Mouse (Mus musculus) lung, postnatal 0 days (tissue): ENCODE measurements at regions not wholly inside any gene's neighbourhood (a gene's known extent, or its start where the extent isn't known, plus 50 kb on each side); places are given as distances from the start of the nearest gene placed in this dataset.

ENCODE experiments used
- ATAC-seq: fragments of 200-750 bp; cut with Nextera tagmentation; 2 replicates; pipeline ENCODE4 v1.8.0; 2017; ENCODE audit warnings: moderate library complexity
- DNase-seq: peaks from one replicate; pipeline ENCODE4 v3.0.0-alpha.2; 2016; ENCODE audit warnings: low spot score
- H3K27ac ChIP-seq: fragments of 300-500 bp; sonication (generic); 2 replicates; pipeline ENCODE4 v1.5.1; 2014; ENCODE audit warnings: antibody characterized with exemption, mild to moderate bottlenecking, low read length, mixed read lengths
- H3K27me3 ChIP-seq: fragments of 300-500 bp; sonication (generic); replicated peaks from 2 replicates; pipeline ENCODE4 v1.6.1; 2014; ENCODE audit warnings: low read length, mixed read lengths; ENCODE audit not compliant: insufficient read depth
- H3K36me3 ChIP-seq: fragments of 300-500 bp; sonication (generic); 2 replicates; pipeline ENCODE4 v1.6.1; 2014; ENCODE audit warnings: low read length, mixed read lengths; ENCODE audit not compliant: insufficient read depth
- H3K4me1 ChIP-seq: fragments of 300-500 bp; sonication (generic); 2 replicates; pipeline ENCODE4 v1.6.1; 2014; ENCODE audit warnings: antibody characterized with exemption, low read depth, low read length, mixed read lengths; ENCODE audit not compliant: insufficient read depth
- H3K4me2 ChIP-seq: fragments of 300-500 bp; sonication (generic); replicated peaks from 2 replicates; pipeline ENCODE4 v1.6.1; 2014; ENCODE audit warnings: low read depth, mild to moderate bottlenecking, low read length, moderate library complexity, mixed read lengths
- H3K4me3 ChIP-seq: fragments of 300-500 bp; sonication (generic); 2 replicates; pipeline ENCODE4 v1.5.1; 2014; ENCODE audit warnings: low read depth, low read length
- H3K9ac ChIP-seq: fragments of 300-500 bp; sonication (generic); replicated peaks from 2 replicates; pipeline ENCODE4 v1.6.1; 2014; ENCODE audit warnings: low read depth, mild to moderate bottlenecking
- H3K9me3 ChIP-seq: fragments of 300-500 bp; sonication (generic); 2 replicates; pipeline ENCODE4 v1.6.1; 2016; ENCODE audit warnings: low read length, mixed read lengths
- CTCF ChIP-seq: IDR thresholded peaks from 2 replicates; pipeline ENCODE4 v1.5.1; 2016; ENCODE audit warnings: antibody characterized with exemption, mild to moderate bottlenecking
- EP300 ChIP-seq: IDR thresholded peaks from 2 replicates; pipeline ENCODE4 v1.6.1; 2016; ENCODE audit warnings: antibody characterized with exemption, mild to moderate bottlenecking, control low read depth
- WGBS: fragments of 180-500 bp; shearing (Covaris S2); extraction: QIAGEN DNeasy Blood & Tissue Kit; methylation state at CpG from one replicate; pipeline ENCODE4 v1.1.7; 2014; 5-methylcytosine and 5-hydroxymethylcytosine counted together

- Histone ChIP-seq H3K4me1 (no peaks in the 10 kb centered on the region), H3K27me3 (no peaks in the 10 kb centered on the region), H3K4me2 (no peak overlapping the region), H3K9ac (no peak overlapping the region), H3K36me3 (no peaks in the 10 kb centered on the region), H3K4me3 (no peak overlapping the region), H3K9me3 (no peaks in the 10 kb centered on the region), H3K27ac (no peak overlapping the region)
- WGBS = 44% methylated on average over 10 of the region's 10 CpGs
- no peak for ATAC-seq
- no peak for DNase-seq
- TF ChIP-seq EP300 (no peak), CTCF (no peak)
These were observed 141.4 kb downstream of the Cartpt start for GRCm38 (mm10) chr13:99759256-99760044.

GRCm38 (mm10) chr13:99754701-99755100 is 146.2 kb downstream of the Cartpt start:
- Histone ChIP-seq H3K9ac (no peak overlapping the region), H3K27me3 (no peaks in the 10 kb centered on the region), H3K27ac (no peak overlapping the region), H3K4me1 (no peaks in the 10 kb centered on the region), H3K4me3 (no peak overlapping the region), H3K4me2 (no peak overlapping the region), H3K9me3 (no peaks in the 10 kb centered on the region), H3K36me3 (no peaks in the 10 kb centered on the region)
- no peak for ATAC-seq
- WGBS = 62% methylated on average over 5 of the region's 5 CpGs
- no peak for TF ChIP-seq EP300
- DNase-seq = no peak

GRCm38 (mm10) chr13:99754251-99754652 is 146.6 kb downstream of the Cartpt start:
- Histone ChIP-seq H3K9me3 (no peaks in the 10 kb centered on the region), H3K27me3 (no peaks in the 10 kb centered on the region), H3K4me2 (no peak overlapping the region), H3K36me3 (no peaks in the 10 kb centered on the region), H3K9ac (no peak overlapping the region), H3K27ac (no peak overlapping the region), H3K4me3 (no peak overlapping the region), H3K4me1 (no peaks in the 10 kb centered on the region)
- 16% methylated on average over 5 of the region's 5 CpGs for WGBS
- ATAC-seq = no peak
- TF ChIP-seq CTCF (no peak), EP300 (no peak)
- no peak for DNase-seq

GRCm38 (mm10) chr13:99753526-99753925 is 147.4 kb downstream of the Cartpt start:
- no peak for DNase-seq
- ATAC-seq = no peak
- Histone ChIP-seq H3K27ac (no peak overlapping the region), H3K9me3 (no peaks in the 10 kb centered on the region), H3K9ac (no peak overlapping the region), H3K27me3 (no peaks in the 10 kb centered on the region), H3K36me3 (no peaks in the 10 kb centered on the region), H3K4me1 (no peaks in the 10 kb centered on the region), H3K4me3 (no peak overlapping the region), H3K4me2 (no peak overlapping the region)
- 73% methylated on average over 3 of the region's 3 CpGs for WGBS
- TF ChIP-seq EP300 (no peak), CTCF (no peak)

- ATAC-seq (no peak), DNase-seq (no peak)
- no peaks in the 10 kb centered on the region for H3K9me3 ChIP-seq
- no peak overlapping the region for H3K4me2 ChIP-seq
- H3K36me3 ChIP-seq = no peaks in the 10 kb centered on the region
- TF ChIP-seq CTCF (no peak), EP300 (no peak)
- no peak overlapping the region for H3K9ac ChIP-seq
- no peaks in the 10 kb centered on the region for H3K4me1 ChIP-seq
- no peaks in the 10 kb centered on the region for H3K27me3 ChIP-seq
- H3K4me3 ChIP-seq = no peak overlapping the region
- no peak overlapping the region for H3K27ac ChIP-seq
- WGBS = 82% methylated on average over 8 of the region's 8 CpGs
These were observed 150.2 kb downstream of the Cartpt start for GRCm38 (mm10) chr13:99750729-99751128.

GRCm38 (mm10) chr13:99749342-99749741 is 151.5 kb downstream of the Cartpt start:
- ATAC-seq (no peak), DNase-seq (no peak)
- WGBS = 76% methylated on average over 6 of the region's 6 CpGs
- H3K9ac ChIP-seq = no peak overlapping the region
- H3K9me3 ChIP-seq = no peaks in the 10 kb centered on the region
- no peak overlapping the region for H3K4me2 ChIP-seq
- no peak for TF ChIP-seq EP300
- TF ChIP-seq CTCF = no peak
- H3K27ac ChIP-seq = no peak overlapping the region
- H3K27me3 ChIP-seq = no peaks in the 10 kb centered on the region
- H3K4me1 ChIP-seq = no peaks in the 10 kb centered on the region
- no peaks in the 10 kb centered on the region for H3K36me3 ChIP-seq
- no peak overlapping the region for H3K4me3 ChIP-seq

- H3K4me2 ChIP-seq = no peak overlapping the region
- TF ChIP-seq EP300 (0 out of 2 replicates have a peak, but pooled peaks have one; percentile 19), CTCF (no peak)
- no peak for DNase-seq
- no peak overlapping the region for H3K27ac ChIP-seq
- WGBS = 55% methylated on average over 9 of the region's 9 CpGs
- no peaks in the 10 kb centered on the region for H3K27me3 ChIP-seq
- no peaks in the 10 kb centered on the region for H3K4me1 ChIP-seq
- H3K36me3 ChIP-seq = no peaks in the 10 kb centered on the region
- no peak overlapping the region for H3K4me3 ChIP-seq
- H3K9me3 ChIP-seq = no peaks in the 10 kb centered on the region
- peak; percentile 70 for ATAC-seq
- no peak overlapping the region for H3K9ac ChIP-seq
These were observed 152.8 kb downstream of the Cartpt start for GRCm38 (mm10) chr13:99748128-99748527.
